Mouse (Mus musculus) gastrocnemius, postnatal 10 days (tissue): ENCODE measurements around the gene Grik4. TPM values are rescaled to one million over a fixed set of nuclear protein-coding genes. Genes with fewer than 3 reads are reported as not detected.

ENCODE experiments used
- DNase-seq: peaks from one replicate; pipeline ENCODE4 v3.0.0; 2021; ENCODE audit warnings: mixed read lengths
- total RNA-seq, 2 experiments: library from RNA; stranded (reverse); gene quantifications; 2 replicates each; pipeline ENCODE4 v1.2.3; 2021

Grik4 gene
- total RNA-seq, 2 experiments from 2014 or later, result 0.52 to 0.56 TPM

- no peak for DNase-seq
Observed at GRCm38 (mm10) chr9:42742385-42742784, 201.9 kb downstream of the Grik4 start.

- no peak for DNase-seq
Observed at GRCm38 (mm10) chr9:42736697-42737335, 207.5 kb downstream of the Grik4 start.

GRCm38 (mm10) chr9:42735086-42735485 lies 209.2 kb downstream of the Grik4 start:
- DNase-seq, result no peak

GRCm38 (mm10) chr9:42732731-42733318 lies 211.5 kb downstream of the Grik4 start:
- no peak for DNase-seq

- no peak for DNase-seq
Observed at GRCm38 (mm10) chr9:42728472-42728871, 215.8 kb downstream of the Grik4 start.

- no peak for DNase-seq
Observed at GRCm38 (mm10) chr9:42727661-42728060, 216.6 kb downstream of the Grik4 start.

GRCm38 (mm10) chr9:42727186-42727585 lies 217.1 kb downstream of the Grik4 start:
- DNase-seq, result no peak

GRCm38 (mm10) chr9:42724099-42724498 lies 220.2 kb downstream of the Grik4 start:
- no peak for DNase-seq

GRCm38 (mm10) chr9:42722501-42722900 lies 221.8 kb downstream of the Grik4 start:
- DNase-seq, result no peak

GRCm38 (mm10) chr9:42721718-42722117 lies 222.6 kb downstream of the Grik4 start:
- DNase-seq, result no peak

GRCm38 (mm10) chr9:42721146-42721545 lies 223.1 kb downstream of the Grik4 start:
- DNase-seq, result no peak

GRCm38 (mm10) chr9:42713912-42714311 lies 230.4 kb downstream of the Grik4 start:
- DNase-seq, result no peak

GRCm38 (mm10) chr9:42705848-42706247 lies 238.4 kb downstream of the Grik4 start:
- no peak for DNase-seq

- DNase-seq, result no peak
Observed at GRCm38 (mm10) chr9:42703191-42703854, 241.0 kb downstream of the Grik4 start.

GRCm38 (mm10) chr9:42702231-42703132 lies 241.8 kb downstream of the Grik4 start:
- DNase-seq, result no peak

- DNase-seq, result no peak
Observed at GRCm38 (mm10) chr9:42701729-42702128, 242.6 kb downstream of the Grik4 start.

- no peak for DNase-seq
Observed at GRCm38 (mm10) chr9:42693024-42693423, 251.3 kb downstream of the Grik4 start.

GRCm38 (mm10) chr9:42688143-42688542 lies 256.1 kb downstream of the Grik4 start:
- DNase-seq, result peak; percentile 74

GRCm38 (mm10) chr9:42686104-42686503 lies 258.2 kb downstream of the Grik4 start:
- DNase-seq, result no peak

- no peak for DNase-seq
Observed at GRCm38 (mm10) chr9:42674017-42674412, 270.3 kb downstream of the Grik4 start.

GRCm38 (mm10) chr9:42673385-42674016 lies 270.8 kb downstream of the Grik4 start:
- no peak for DNase-seq

GRCm38 (mm10) chr9:42672982-42673381 lies 271.3 kb downstream of the Grik4 start:
- DNase-seq, result no peak
